Mouse (Mus musculus) embryonic facial prominence, embryonic 12.5 days (tissue): ENCODE data around the gene Nhp2. TPM values are rescaled to one million over a fixed set of nuclear protein-coding genes. Genes with fewer than 3 reads are reported as not detected.

Source experiments
- ATAC-seq: fragments of 200-750 bp; cut with Nextera tagmentation; 2 replicates; pipeline ENCODE4 v1.8.0; 2017; ENCODE audit not compliant: insufficient number of reproducible peaks, insufficient read depth, low FRiP score, low TSS enrichment
- H3K27ac ChIP-seq: fragments of 300-500 bp; sonication (generic); 2 replicates; pipeline ENCODE4 v1.5.1; 2016; ENCODE audit warnings: mild to moderate bottlenecking
- H3K27me3 ChIP-seq: fragments of 300-500 bp; sonication (generic); 2 replicates; pipeline ENCODE4 v1.6.1; 2016; ENCODE audit warnings: mild to moderate bottlenecking, moderate library complexity
- H3K36me3 ChIP-seq: fragments of 300-500 bp; sonication (generic); 2 replicates; pipeline ENCODE4 v1.6.1; 2016; ENCODE audit warnings: mild to moderate bottlenecking
- H3K4me1 ChIP-seq: fragments of 300-500 bp; sonication (generic); 2 replicates; pipeline ENCODE4 v1.6.1; 2016
- H3K4me2 ChIP-seq: fragments of 300-500 bp; sonication (generic); replicated peaks from 2 replicates; pipeline ENCODE4 v1.6.1; 2016; ENCODE audit warnings: mild to moderate bottlenecking, moderate library complexity
- H3K4me3 ChIP-seq: fragments of 300-500 bp; sonication (generic); 2 replicates; pipeline ENCODE4 v1.5.1; 2016; ENCODE audit warnings: mild to moderate bottlenecking
- H3K9ac ChIP-seq: fragments of 300-500 bp; sonication (generic); 2 replicates; pipeline ENCODE4 v1.6.1; 2016; ENCODE audit warnings: mild to moderate bottlenecking, moderate library complexity
- H3K9me3 ChIP-seq: fragments of 300-500 bp; sonication (generic); 2 replicates; pipeline ENCODE4 v1.6.1; 2016; ENCODE audit warnings: mild to moderate bottlenecking, moderate library complexity
- WGBS: fragments of 180-500 bp; shearing (Covaris S2); methylation state at CpG from one replicate; pipeline ENCODE4 v1.1.7; 2016; 5-methylcytosine and 5-hydroxymethylcytosine counted together
- polyA plus RNA-seq: library from polyadenylated mRNA; unstranded; fragments of >200 nt; fragmentation: Nextera tagmentation; extraction: Ambion mirVana; gene quantifications from 2 replicates; pipeline ENCODE4 v1.2.1, GENCODE M21; 2016

Nhp2 gene
- polyA plus RNA-seq, 1 experiment from 2014 or later: 141 TPM

GRCm38 (mm10) chr11:51590002-51590401 lies 29.5 kb upstream of the Nhp2 start:
- ATAC-seq: no peak

DNA sequence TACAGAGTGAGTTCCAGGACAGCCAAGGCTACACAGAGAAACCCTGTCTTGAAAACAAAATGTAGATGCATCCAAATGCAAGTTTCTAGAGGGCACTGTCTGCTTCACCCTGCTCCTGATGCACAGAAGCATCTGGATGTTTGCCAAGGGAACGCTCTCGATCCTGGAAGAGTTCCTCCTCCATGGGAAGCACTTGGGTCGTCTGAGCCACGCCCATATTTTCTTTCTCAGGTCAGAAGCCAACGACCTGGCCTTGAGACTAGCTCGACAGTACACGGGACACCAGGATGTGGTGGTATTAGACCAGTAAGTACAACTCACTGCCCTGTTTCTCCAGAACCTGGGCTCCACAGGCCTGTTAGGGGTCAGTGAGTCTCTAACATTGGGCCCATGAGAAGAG lies 28.4 kb upstream of the Nhp2 start:
- Histone ChIP-seq H3K9me3 (no peaks in the 10 kb centered on the region), H3K27ac (no peak overlapping the region), H3K9ac (no peak overlapping the region), H3K36me3 (peaks cover 99% of the 10 kb centered on the region), H3K4me2 (no peak overlapping the region), H3K4me1 (no peaks in the 10 kb centered on the region), H3K27me3 (no peaks in the 10 kb centered on the region), H3K4me3 (no peak overlapping the region)
- 78% methylated on average over 7 of the region's 7 CpGs for WGBS
- ATAC-seq: no peak

More at GRCm38 (mm10) chr11:51590002-51590401, 29.5 kb upstream of the Nhp2 start:
- Histone ChIP-seq H3K27me3 (no peaks in the 10 kb centered on the region), H3K36me3 (peaks cover 92% of the 10 kb centered on the region), H3K4me3 (no peak overlapping the region), H3K27ac (no peak overlapping the region), H3K4me2 (no peak overlapping the region), H3K4me1 (peaks cover 8% of the 10 kb centered on the region), H3K9ac (no peak overlapping the region), H3K9me3 (no peaks in the 10 kb centered on the region)

DNA sequence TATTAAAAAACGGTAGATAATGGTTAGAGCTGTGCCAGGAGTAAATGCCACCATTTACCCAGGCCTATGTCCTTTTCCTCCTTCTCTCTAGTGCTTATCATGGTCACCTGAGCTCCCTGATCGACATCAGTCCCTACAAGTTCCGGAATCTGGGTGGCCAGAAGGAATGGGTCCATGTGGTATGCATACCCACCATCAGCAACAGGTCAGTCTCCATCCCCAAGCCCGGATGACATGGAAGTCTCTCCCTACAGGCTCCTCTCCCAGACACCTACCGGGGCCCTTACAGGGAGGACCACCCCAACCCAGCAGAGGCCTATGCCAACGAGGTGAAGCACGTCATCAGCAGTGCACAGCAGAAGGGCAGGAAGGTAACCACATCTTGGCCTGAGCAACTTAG lies 27.6 kb upstream of the Nhp2 start:
- no peak overlapping the region for H3K27ac ChIP-seq
- H3K9ac ChIP-seq: no peak overlapping the region
- no peak for ATAC-seq
- no peak overlapping the region for H3K4me2 ChIP-seq
- H3K9me3 ChIP-seq: no peaks in the 10 kb centered on the region
- no peaks in the 10 kb centered on the region for H3K27me3 ChIP-seq
- H3K36me3 ChIP-seq: peaks cover 98% of the 10 kb centered on the region
- WGBS: 90% methylated on average over 7 of the region's 7 CpGs
- no peaks in the 10 kb centered on the region for H3K4me1 ChIP-seq
- no peak overlapping the region for H3K4me3 ChIP-seq

GRCm38 (mm10) chr11:51593368-51593767 lies 26.2 kb upstream of the Nhp2 start:
- Histone ChIP-seq H3K27ac (no peak overlapping the region), H3K36me3 (peaks cover 98% of the 10 kb centered on the region), H3K27me3 (no peaks in the 10 kb centered on the region), H3K9me3 (no peaks in the 10 kb centered on the region), H3K4me2 (no peak overlapping the region), H3K9ac (no peak overlapping the region), H3K4me3 (no peak overlapping the region), H3K4me1 (no peaks in the 10 kb centered on the region)
- WGBS: 95% methylated on average over 4 of the region's 4 CpGs
- ATAC-seq: no peak

DNA sequence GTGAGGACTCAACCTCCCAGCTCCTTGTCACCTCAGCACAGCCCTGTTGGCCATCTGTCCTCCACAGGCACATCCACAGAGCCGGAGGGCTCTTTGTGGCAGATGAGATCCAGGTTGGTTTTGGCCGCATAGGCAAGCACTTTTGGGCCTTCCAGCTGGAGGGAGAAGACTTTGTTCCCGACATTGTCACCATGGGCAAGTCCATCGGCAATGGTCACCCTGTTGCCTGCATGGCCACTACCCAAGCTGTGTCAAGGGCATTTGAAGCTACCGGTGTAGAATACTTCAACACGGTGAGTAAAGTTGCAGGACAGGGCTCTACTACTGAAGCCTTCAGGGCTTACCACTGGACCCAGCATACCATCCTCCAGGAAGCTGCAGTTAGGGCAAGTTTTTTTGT lies 25.7 kb upstream of the Nhp2 start:
- Histone ChIP-seq H3K9me3 (no peaks in the 10 kb centered on the region), H3K4me1 (no peaks in the 10 kb centered on the region), H3K4me2 (no peak overlapping the region), H3K27ac (no peak overlapping the region), H3K36me3 (peaks cover 99% of the 10 kb centered on the region), H3K4me3 (no peak overlapping the region), H3K9ac (no peak overlapping the region), H3K27me3 (no peaks in the 10 kb centered on the region)
- no peak for ATAC-seq
- 91% methylated on average over 6 of the region's 6 CpGs for WGBS

GRCm38 (mm10) chr11:51594715-51595350 lies 24.7 kb upstream of the Nhp2 start:
- H3K9ac ChIP-seq: no peak overlapping the region
- H3K36me3 ChIP-seq: peaks cover 99% of the 10 kb centered on the region
- 74% methylated on average over 3 of the region's 3 CpGs for WGBS
- no peak overlapping the region for H3K4me3 ChIP-seq
- no peak overlapping the region for H3K27ac ChIP-seq
- H3K4me2 ChIP-seq: no peak overlapping the region
- H3K4me1 ChIP-seq: no peaks in the 10 kb centered on the region
- no peaks in the 10 kb centered on the region for H3K27me3 ChIP-seq
- no peak for ATAC-seq
- H3K9me3 ChIP-seq: no peaks in the 10 kb centered on the region

GRCm38 (mm10) chr11:51595459-51596083 lies 24.0 kb upstream of the Nhp2 start:
- Histone ChIP-seq H3K36me3 (peaks cover 99% of the 10 kb centered on the region), H3K9ac (no peak overlapping the region)
- no peak for ATAC-seq

GRCm38 (mm10) chr11:51597553-51597952 lies 22.0 kb upstream of the Nhp2 start:
- H3K9me3 ChIP-seq: no peaks in the 10 kb centered on the region
- H3K9ac ChIP-seq: no peak overlapping the region
- 81% methylated on average over 2 of the region's 2 CpGs for WGBS
- H3K27me3 ChIP-seq: no peaks in the 10 kb centered on the region
- no peak overlapping the region for H3K4me3 ChIP-seq
- peaks cover 99% of the 10 kb centered on the region for H3K36me3 ChIP-seq
- H3K4me2 ChIP-seq: no peak overlapping the region
- no peak overlapping the region for H3K27ac ChIP-seq
- no peak for ATAC-seq
- H3K4me1 ChIP-seq: peaks cover 11% of the 10 kb centered on the region; the same call in 1 of the 2 replicates

More at GRCm38 (mm10) chr11:51595459-51596083, 24.0 kb upstream of the Nhp2 start:
- Histone ChIP-seq H3K4me3 (no peak overlapping the region), H3K27me3 (no peaks in the 10 kb centered on the region), H3K4me1 (no peaks in the 10 kb centered on the region), H3K9me3 (no peaks in the 10 kb centered on the region), H3K27ac (no peak overlapping the region), H3K4me2 (no peak overlapping the region)
- 91% methylated on average over 1 of the region's 1 CpGs for WGBS

- no peaks in the 10 kb centered on the region for H3K9me3 ChIP-seq
- peaks cover 80% of the 10 kb centered on the region for H3K36me3 ChIP-seq
- ATAC-seq: no peak
- WGBS: 84% methylated on average over 3 of the region's 3 CpGs
- H3K27me3 ChIP-seq: no peaks in the 10 kb centered on the region; the same call in 1 of the 2 replicates
- H3K9ac ChIP-seq: no peak overlapping the region; the same call in 1 of the 2 replicates
- H3K27ac ChIP-seq: no peak overlapping the region
- no peak overlapping the region for H3K4me3 ChIP-seq
- peaks cover 31% of the 10 kb centered on the region for H3K4me1 ChIP-seq
- no peak overlapping the region for H3K4me2 ChIP-seq
Observed at GRCm38 (mm10) chr11:51602253-51602652, 17.3 kb upstream of the Nhp2 start.

- ATAC-seq: peak; percentile 55; the same call in 1 of the 2 replicates
- H3K9me3 ChIP-seq: no peaks in the 10 kb centered on the region
- peak overlapping the region; percentile 99 for H3K4me3 ChIP-seq
- no peaks in the 10 kb centered on the region; the same call in 1 of the 2 replicates for H3K27me3 ChIP-seq
- H3K4me1 ChIP-seq: peaks cover 34% of the 10 kb centered on the region
- peak overlapping the region; percentile 100 for H3K9ac ChIP-seq
- H3K36me3 ChIP-seq: peaks cover 44% of the 10 kb centered on the region
- peak overlapping the region; percentile 96 for H3K27ac ChIP-seq
- WGBS: under 1% methylated on average over 73 of the region's 81 CpGs
- peak overlapping the region; percentile 90 for H3K4me2 ChIP-seq
Observed at GRCm38 (mm10) chr11:51605602-51606446, 13.7 kb upstream of the Nhp2 start.

- H3K4me1 ChIP-seq: peaks cover 33% of the 10 kb centered on the region
- peak within 1 kb of the TSS; percentile 99 for H3K4me3 ChIP-seq
- peaks cover 36% of the 10 kb centered on the region for H3K36me3 ChIP-seq
- ATAC-seq: peak; percentile 87
- no peaks in the 10 kb centered on the region for H3K9me3 ChIP-seq
- under 1% methylated on average over 78 of the region's 91 CpGs for WGBS
- peak within 1 kb of the TSS; percentile 100 for H3K9ac ChIP-seq
- peak within 1 kb of the TSS; percentile 96 for H3K27ac ChIP-seq
- H3K4me2 ChIP-seq: peak within 1 kb of the TSS; percentile 90
- no peaks in the 10 kb centered on the region; the same call in 1 of the 2 replicates for H3K27me3 ChIP-seq
Observed at GRCm38 (mm10) chr11:51606447-51607095, 13.0 kb upstream of the Nhp2 start, which contains the start of gene Hnrnpab. Gene Hnrnpab, minus strand, starts transcription at chr11:51606847.
